18 mouse cellular contexts compared by ENCODE assay signal in the genomic region with DNA sequence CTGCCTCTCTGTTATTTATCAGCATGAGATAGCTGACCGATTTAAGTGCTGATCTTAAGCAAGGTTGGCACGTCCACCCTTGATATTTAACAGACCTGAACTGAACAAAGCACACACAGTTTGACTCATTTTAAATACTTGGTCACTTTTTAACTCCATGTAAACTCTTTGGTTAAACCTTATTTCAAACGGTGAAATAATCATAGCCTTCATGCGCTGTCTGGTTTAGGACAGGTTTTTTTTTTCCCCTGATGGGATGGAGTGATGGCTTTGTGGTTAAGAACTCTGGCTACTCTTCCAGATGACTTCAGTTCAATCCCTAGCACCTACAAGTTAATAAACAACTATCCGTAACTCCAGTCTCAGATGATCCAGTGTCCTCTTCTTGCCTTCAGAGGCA.
"Had no signal": no experiment of that assay in that cellular context is flagged by ENCODE, and none has a peak within 500 bp of the region (broad histone marks: within the 10 kb centered on the region; RNA-seq: fewer than 3 reads in every experiment).

No protein-coding gene starts in this region.

- H3K4me2 ChIP-seq: liver, embryonic 11.5 days; liver, embryonic 15.5 days; lung, embryonic 14.5 days; midbrain, embryonic 11.5 days; midbrain, embryonic 15.5 days; neural tube, embryonic 12.5 days; stomach, embryonic 15.5 days had no signal

- H3K9me3 ChIP-seq: limb, embryonic 10.5 days; liver, embryonic 15.5 days; megakaryocyte, embryonic 14.5 days; midbrain, embryonic 15.5 days; neural tube, embryonic 12.5 days; stomach, embryonic 15.5 days had no signal

- H3K4me3 ChIP-seq: layer of hippocampus, adult 2 months; left cerebral cortex, adult 2 months; limb, embryonic 10.5 days; liver, embryonic 15.5 days; megakaryocyte, embryonic 14.5 days; midbrain, embryonic 15.5 days; neural tube, embryonic 12.5 days; stomach, embryonic 15.5 days had no signal

- DNase-seq: lung, embryonic 14.5 days; lung, postnatal 10 days; right cerebral cortex, postnatal 4 days; spleen, adult 18-20 months; thymus, adult 2 months; thymus, postnatal 25 days had no signal

- H3K27ac ChIP-seq: hindbrain, postnatal 0 days; layer of hippocampus, adult 2 months; left cerebral cortex, adult 2 months; limb, embryonic 10.5 days; liver, embryonic 15.5 days; macrophage; midbrain, embryonic 15.5 days; neural tube, embryonic 12.5 days; stomach, embryonic 15.5 days had no signal

- H3K4me1 ChIP-seq: liver, embryonic 15.5 days; megakaryocyte, embryonic 14.5 days; midbrain, embryonic 15.5 days; neural tube, embryonic 12.5 days; stomach, embryonic 15.5 days had no signal

- H3K9ac ChIP-seq: liver, embryonic 15.5 days; lung, embryonic 14.5 days; midbrain, embryonic 15.5 days; neural tube, embryonic 12.5 days; stomach, embryonic 15.5 days had no signal

- ATAC-seq: hindbrain, postnatal 0 days; midbrain, embryonic 15.5 days had no signal

- H3K36me3 ChIP-seq: limb, embryonic 10.5 days; liver, embryonic 15.5 days; midbrain, embryonic 15.5 days; neural tube, embryonic 12.5 days; stomach, embryonic 15.5 days had no signal

- H3K27me3 ChIP-seq: liver, embryonic 15.5 days; megakaryocyte, embryonic 14.5 days; midbrain, embryonic 15.5 days; neural tube, embryonic 12.5 days; stomach, embryonic 15.5 days had no signal
